Mouse (Mus musculus) adrenal gland, postnatal 25 days (tissue): ENCODE data around the gene Adam22. TPM values are rescaled to one million over a fixed set of nuclear protein-coding genes. Genes with fewer than 3 reads are reported as not detected.

Experiments used
- DNase-seq: peaks from one replicate; pipeline ENCODE4 v3.0.0; 2021; ENCODE audit warnings: mixed read lengths
- total RNA-seq: library from RNA; stranded (reverse); gene quantifications from 2 replicates; pipeline ENCODE4 v1.2.3, GENCODE M21; 2021

Adam22 gene
- total RNA-seq, 1 experiment from 2014 or later, result 3.9 TPM

DNA sequence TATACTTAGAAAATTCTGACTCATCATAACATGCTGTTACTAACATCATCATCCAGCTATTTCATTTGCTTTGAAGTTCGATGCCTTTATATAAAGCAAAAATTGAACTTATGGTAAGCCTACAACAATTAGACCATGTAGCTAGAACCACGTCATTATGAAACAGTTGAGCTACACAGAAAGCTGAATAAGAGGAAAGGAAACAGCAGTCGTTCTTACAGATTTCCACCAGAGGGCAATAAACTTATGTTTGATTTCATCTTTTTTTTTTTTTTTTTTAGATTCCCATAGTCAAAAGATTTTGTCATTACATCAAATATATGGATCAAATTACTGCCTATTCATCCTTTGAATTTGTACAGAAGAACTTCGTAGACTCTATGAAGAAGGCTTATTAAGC is 203.2 kb downstream of the Adam22 start:
- no peak for DNase-seq

DNA sequence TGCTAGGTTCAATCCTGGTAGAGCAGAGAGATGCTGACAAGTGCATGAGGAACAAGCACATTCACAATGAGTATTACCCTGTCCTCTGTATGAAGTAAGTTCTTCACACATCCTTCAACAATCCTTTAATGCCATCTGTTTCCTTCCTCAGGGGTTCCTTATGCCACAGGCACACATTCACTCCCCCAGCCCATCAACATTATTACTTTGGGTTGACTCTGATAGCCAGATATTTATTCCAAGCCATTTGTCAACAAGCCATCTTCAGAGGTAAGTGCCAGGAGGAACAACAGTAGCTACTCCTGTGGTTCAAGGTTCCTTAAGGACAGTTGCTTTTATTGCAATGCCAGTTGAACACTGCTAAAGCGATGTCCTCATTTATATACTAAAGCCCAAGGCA is 216.3 kb downstream of the Adam22 start:
- DNase-seq, result no peak

DNA sequence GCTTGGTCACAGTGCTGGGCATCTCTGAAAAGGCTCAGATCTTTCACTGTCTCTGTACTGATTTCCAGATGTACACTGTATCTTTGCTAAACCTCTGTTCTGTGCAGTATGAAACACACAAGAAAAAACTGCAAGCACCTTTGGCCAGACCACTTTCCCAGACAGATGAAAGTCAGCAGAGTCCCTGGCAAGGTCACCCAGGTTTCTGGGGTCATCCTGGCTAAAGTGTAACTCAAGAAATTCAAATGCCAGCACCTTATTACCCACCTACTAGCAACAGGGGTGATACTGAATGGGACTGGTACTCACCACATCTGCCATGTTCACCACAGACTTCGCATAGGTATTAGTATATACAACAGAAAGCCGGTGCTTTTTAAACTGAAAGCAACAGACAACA is 221.8 kb downstream of the Adam22 start:
- no peak for DNase-seq

DNA sequence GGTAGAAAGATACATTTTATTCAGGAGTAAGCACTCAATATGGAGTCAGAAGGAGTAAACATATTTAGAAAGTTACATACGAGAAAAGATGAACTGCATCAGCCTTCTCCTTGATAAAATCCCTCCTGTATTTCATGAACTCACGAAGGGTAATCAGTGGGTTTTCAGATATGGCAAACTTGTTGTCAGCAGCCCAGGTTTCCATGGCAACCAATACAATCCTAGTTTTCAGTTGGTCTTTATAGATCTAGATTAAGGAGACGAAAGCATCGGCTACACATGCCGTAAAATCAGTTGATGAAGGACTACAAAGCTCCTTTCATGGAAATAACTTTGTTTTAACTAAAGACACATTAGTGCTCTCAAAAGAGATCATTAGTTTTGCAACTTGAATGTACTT is 222.5 kb downstream of the Adam22 start:
- DNase-seq, result no peak

DNA sequence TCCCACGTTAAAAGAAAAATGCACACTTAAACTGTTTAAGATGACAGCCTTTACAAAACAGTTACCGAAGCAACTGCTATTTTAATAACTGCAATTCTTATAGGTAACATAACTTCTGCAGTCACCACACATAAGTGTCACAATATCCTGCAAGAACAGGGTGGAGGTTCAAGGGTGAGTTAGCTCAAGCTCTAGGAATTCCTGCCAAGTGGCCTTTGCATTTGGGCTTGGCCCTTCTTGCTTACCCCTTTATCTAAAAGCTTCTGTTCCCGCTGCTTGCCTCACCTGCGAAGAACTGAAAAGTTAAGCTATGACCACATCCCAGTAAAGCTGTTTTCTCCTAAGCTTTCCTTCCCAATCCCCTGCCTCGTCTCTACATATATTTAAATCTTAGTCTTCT is 235.4 kb downstream of the Adam22 start:
- DNase-seq, result no peak

DNA sequence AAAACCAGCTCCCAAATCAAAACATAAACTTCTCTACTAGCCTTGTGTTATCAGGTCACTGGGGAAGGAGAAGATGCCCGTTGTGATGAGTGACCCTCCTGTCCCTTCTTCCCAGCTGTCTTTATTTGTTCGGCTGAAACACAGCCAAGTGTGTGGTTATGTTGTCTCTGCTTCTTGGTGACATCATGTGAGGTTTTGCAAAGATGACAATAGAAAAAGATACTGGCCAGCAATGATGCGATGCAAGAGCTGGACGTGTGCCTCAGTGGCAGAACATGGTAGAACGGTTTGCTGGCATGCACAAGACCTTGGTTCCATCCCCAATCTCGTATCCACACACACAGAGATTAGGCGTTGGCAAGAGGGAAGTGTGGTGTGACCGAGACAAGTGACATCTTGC is 236.0 kb downstream of the Adam22 start:
- no peak for DNase-seq

DNA sequence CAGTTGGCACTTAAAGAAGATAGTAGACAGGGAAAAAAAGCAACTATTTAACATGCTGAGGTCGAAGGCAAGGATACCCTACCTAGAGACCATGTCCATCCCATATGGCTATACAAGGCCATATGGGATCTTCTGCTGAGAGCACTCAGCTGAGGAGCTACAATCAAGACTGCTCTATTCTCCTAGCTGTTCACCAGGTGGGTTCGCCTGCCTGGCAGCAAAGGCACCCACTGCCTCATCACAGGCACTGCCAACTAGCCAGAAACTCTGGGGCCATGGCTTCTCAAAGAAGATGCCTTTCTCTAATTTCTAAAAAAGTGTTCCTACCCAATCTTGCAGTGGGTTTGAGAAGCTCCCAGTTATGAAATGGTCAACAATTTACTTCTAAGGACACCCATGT is 238.2 kb downstream of the Adam22 start:
- DNase-seq, result no peak

DNA sequence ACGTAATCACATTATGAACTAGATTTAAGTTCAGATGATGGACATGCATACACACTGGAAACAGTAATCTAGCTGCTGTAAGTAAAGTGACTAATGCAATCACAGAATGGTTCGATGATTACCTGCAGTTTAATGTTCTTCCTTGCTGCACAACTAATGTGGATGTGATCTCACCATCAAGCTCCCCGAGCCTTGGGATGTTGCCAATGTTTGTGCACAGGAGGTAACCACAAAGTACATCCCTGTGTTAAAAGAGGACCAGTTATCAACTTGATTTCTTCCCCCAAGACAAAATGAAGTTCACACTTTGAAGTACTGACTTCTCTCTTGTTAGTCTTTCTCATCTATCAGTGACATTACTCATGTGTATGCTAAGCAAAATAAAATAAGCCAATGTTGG is 247.0 kb downstream of the Adam22 start:
- no peak for DNase-seq

DNA sequence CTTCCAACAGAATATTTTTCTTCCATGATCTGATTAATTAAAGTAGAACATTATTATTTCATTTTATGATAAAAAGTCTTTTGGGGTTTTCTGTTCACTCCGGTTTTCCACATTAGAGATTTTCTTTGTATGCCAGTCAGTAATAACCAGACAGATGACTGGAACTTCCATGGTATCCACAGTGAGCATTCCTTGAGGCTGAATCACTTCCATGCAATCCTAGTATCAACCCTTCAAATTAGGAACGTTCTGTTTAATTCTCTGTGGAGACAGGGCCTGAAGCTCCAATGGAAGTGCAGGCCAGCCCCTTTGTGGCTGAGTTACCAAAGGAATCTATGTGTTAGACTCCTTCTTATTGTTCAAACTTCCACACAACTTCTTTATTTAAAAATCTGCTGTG is 247.9 kb downstream of the Adam22 start:
- no peak for DNase-seq

DNA sequence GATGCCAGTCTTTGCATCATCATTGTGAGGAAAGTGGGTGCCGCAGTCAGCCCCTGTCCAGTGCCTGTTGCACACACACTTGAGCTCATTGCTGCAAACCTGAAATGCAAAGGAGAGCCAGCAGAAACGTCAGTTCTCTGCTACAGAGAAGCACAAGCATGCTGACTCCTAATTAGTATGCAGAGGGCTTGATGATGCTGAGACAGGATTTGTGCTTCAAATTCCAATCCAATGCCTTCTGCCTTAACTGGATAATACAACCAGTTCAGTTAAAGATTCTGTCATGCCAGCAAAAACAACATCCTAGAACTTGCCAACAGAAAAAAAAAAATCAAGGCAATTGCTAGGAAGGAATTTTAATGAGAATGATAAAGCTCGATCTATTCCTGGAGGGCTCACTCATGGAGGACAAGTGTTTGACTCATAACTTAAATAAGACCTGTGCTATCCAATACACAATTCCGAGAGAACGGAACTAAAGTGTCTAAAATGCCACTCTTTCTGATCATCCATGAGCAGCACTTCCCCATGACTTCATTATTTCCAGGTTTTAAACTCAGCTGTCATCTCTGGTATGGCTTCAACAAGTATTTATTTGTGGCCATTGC is 251.3 kb downstream of the Adam22 start:
- DNase-seq, result no peak

DNA sequence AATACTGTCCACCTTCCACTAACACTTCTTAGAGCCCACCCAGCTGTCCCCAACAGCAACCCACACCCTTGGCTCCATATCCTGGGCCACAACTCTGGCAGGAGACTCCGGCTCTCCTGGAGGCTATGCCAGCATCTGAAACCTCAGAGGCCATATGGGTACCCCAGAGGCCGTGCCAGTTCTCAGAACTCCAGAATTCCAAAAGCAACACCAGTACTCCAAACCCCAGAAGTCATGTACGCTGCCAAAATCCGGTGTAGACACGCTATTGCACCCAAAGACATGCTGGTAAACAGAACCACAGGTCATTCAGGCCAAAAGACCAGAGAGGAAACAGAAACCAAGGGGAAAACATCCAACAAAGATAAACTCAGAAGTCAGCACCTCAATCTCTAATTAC is 255.7 kb downstream of the Adam22 start:
- DNase-seq, result peak; percentile 5

DNA sequence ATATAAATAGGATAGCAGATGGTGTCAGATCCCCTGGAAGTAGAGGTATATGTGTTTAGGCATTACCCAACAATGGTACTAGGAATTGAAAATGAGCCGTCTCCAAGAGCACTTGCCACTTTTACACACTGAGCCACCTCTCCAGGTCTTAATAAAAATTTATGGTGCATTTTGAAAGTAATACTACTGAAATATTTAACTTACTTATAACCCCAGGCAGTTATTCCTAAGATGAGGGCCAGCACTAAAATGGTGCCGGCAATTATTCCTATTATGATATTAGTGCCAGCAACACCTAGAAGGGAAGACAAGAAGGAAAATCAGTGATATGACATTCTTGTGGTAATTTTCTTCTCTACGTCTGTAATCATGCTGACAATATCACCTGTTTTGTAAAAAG is 256.3 kb downstream of the Adam22 start:
- DNase-seq, result no peak

DNA sequence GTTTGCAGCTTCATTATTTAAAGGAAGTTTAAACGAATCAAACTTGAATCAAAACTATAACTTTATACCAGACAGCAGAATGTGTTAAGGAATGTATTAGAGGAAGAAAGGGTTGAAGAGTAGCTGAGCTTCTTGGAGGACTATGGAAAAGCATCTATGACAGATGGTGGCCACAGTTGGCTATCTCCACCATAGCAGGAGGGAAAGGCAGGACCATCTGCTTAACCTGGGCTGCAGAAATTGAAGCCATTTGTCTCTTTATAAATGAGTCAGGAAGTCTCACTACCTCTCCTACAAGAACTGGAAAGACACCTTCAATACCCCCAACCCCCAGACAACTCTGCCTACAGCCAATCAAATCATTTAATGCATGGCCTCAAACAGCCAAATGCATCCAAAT is 272.3 kb downstream of the Adam22 start:
- DNase-seq, result no peak

DNA sequence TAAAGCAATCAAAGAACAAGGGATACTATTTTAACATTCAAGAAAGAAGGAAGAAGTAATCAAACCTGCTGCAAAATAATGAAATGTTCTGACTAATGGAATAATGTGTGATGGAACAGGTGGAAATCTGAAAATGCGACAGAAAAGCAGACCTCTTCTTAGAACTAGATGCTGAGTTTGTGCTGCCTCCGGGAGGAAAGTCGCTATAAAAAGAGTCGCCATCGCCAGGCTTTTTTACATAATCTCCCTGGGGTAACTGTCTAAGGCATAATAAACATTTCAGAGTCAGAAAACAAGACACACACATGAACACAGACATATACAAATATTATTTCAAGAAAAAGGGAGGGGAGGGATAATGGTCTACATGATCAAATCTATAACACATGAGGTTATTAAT is 273.0 kb downstream of the Adam22 start:
- no peak for DNase-seq

DNA sequence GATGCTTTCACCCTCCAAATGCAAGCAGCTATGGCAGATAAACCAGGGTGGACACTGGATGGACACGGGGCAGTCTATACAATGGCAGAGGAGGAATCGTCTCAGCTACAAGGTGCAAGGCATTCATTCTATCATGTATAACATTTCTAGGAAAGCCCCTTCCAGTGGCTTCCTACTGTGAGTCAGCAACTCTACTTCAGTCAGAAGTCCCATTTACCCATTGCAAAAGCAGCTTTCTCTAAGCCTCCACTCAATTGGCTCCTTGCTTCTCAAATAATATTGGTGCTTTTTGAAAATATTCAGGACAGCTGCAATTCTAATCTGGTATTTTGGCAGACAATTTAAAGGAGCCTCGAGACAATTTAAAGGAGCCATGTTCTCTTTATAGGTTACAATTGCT is 279.8 kb downstream of the Adam22 start:
- no peak for DNase-seq

DNA sequence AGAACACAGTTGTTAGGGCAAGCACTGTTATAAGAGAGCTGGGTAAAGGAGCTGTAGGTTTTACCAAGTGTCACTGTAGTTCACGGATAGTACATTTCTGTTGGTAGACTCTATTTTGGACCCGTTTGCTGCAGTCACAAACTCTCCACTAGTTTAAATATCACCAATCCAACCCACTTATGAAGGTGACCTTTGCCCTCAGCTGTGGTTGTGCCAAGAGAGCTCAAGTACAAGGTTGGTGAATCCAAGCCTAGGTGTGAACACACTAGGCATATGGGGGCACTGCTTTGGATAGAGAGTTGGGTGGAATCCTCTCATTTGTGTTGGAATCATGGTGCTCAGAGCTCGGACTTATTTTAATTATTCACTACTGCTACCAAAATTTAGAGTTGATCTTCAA is 282.3 kb downstream of the Adam22 start:
- no peak for DNase-seq

DNA sequence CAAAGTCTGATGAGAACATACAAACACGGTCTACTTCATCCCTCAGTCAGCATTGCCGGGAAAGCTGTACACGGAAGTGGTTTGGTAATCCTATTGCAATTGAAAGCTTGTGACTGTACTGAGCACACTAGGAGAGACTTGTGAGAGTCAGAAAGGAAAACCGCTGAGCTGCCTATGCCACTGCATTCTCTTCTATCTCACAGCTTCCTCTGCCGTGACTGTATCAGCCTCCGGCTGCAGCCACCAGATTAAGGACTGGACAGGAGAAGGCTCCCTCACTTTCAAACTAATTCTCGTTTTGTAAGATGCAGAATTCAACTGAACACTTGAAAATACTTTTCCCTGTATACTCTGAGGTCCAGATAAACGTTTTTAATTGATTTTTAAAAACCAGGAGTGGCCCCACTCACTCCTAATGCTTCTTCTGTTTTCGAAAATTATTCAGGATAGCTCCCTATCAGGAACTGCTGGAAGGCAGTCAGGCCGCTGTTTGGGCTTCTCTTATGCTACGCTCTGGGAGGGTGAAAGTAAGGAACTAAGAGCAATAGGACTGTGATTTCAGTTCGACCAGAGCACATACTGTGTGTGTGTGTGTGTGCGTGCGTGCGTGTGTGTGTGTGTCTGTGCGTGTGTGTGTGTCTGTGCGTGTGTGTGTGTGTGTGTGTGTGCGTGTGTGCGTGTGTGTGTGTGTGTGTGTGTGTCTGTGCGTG is 285.0 kb downstream of the Adam22 start:
- DNase-seq, result no peak

DNA sequence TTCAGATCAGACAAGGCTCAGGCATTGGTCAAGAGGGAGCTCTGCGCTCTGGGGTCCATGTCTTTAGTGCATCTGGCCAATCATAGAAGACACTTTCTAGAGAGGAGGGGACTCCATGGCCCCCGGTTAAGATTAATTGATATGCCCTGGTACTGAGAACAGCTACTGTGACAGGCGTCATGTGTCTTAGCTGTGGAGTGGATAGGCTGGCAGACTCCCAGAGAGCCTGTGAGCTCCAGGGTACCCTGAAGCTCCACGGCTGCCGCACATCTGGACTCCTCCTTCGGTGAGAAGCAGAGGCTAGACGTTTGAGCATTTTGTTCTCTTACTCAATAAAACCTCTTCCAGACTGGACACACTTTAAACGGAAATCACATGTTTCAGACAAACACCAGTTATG is 290.5 kb downstream of the Adam22 start:
- DNase-seq, result no peak

DNA sequence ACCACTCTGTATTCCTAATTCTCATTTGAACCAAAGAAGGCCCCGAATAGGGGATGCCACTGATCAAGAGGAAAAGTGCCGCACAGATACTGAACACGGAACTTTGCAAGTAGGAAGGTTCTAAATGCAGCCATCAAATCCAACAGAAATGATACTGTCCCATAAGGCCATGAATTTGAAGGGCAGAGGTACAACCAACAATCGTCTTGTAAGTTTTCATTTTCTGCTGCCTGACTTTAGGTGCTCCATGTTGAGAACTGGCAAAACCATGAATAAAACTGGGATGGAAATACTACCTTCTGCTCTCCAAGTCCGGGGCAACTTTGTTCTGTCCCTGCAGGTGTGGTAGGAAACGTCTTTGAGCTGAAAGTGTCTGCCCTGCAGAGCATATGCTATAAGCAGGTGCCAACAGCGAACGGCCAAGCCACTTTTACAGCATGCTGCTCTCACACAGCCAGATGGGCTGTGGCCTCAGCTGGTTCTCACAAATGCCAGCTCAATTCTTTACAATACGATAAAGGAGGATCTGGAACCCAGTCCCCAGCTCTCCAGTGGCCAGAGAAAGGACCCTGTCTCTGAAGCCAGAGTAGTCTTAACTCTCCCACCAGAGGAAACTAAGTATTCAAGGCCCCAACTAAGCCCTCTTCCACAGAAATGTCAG is 293.9 kb downstream of the Adam22 start:
- DNase-seq, result no peak

DNA sequence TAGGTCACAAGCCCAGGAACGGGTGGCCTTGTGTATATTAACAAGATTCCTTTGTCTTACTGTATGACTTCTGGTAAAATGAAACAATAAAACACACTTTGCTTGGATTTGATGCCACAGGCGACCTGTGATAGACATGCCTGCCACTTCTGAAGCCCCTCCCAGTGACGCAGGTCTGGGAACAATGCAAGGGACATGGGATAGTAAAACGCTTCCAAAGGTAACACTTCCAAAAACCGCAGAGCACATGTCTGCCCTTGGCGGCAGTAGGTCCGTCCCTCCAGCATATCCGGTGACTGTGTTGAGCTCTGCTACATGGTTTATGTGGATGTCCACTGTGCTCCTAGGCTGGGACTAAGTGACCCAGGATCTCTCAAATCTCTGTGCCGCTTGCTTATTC is 294.6 kb downstream of the Adam22 start:
- DNase-seq, result no peak

DNA sequence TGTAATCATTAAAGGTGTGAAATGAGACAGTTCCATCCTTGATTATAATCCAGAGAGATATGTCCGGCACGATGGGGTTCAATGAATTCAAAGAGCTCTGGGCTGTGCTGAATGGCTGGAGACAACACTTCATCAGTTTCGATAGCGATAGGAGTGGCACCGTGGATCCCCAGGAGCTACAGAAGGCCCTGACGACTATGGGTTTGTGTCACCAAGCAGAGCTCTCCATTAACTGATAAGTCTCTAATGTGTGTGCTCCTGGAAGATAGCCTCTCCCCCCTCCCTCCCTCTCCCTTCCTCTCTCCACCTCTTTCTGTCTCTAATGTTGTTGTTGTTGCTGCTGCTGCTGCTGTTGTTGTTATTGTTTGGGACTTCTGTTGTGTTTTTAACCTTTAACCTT is 304.8 kb downstream of the Adam22 start:
- no peak for DNase-seq

DNA sequence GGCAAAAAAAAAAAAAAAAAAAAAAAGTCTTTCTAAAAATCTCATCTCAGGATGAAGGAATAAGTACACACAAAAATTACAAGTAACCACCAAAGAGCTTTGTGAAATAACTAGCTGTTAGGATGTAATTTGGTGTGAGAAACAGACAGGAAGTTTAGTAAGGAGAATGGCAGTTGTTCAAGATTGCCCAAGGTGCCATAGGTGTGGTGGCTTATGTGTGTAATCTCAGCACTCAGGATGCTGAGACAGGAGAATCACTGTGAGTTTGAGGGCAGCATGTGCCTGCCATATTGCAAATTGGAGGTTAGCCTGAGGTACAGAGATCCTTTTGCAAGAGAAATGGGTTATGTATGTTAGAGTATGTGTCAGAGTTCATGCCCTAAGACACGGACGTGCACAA is 305.5 kb downstream of the Adam22 start:
- no peak for DNase-seq

DNA sequence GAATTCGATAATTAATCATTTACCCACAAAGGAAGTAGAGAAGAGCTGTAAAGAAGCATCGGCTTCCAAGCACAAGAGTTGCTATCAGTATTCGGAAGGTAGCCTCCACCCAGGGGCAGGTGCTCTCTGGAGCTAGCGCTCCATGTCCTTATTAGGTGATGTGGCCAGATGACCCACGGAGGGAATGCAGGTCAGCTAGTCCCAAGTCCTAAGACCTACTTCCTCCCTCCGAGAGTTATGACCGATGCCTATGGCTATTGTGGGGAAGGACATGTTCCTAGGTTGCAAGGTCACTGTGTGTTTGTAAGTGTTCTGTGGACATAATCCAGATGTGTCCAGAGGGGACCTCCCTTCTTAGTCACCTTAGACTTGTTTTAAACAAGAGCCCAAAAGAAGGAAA is 309.9 kb downstream of the Adam22 start:
- DNase-seq, result no peak

DNA sequence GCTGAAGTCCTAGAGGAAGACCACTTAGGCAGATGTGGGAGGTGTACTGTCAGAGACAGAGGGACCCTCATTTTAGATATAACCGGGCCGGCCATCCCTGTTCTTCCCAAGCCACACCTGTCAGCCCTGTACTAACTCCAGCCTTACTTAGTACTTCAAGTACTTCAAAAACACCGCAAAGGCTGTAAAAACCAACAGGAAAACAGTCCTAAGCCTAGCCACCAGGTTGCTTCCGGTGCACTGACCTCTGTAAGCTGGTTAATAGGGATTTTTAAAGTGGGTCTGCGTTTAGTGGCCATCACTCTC is 311.0 kb downstream of the Adam22 start:
- DNase-seq, result no peak
